Mouse (Mus musculus): ENCODE measurements around the gene Gpld1. TPM values are rescaled to one million over a fixed set of nuclear protein-coding genes. Genes with fewer than 3 reads are reported as not detected.
"Not testable (repeated sequence)": the region's sequence is repeated elsewhere in the genome, so short reads cannot be mapped to it uniquely, and the experiment has no call there.

Gpld1 gene
- total RNA-seq, 1 experiment from 2014 or later: 5.6 TPM

DNA sequence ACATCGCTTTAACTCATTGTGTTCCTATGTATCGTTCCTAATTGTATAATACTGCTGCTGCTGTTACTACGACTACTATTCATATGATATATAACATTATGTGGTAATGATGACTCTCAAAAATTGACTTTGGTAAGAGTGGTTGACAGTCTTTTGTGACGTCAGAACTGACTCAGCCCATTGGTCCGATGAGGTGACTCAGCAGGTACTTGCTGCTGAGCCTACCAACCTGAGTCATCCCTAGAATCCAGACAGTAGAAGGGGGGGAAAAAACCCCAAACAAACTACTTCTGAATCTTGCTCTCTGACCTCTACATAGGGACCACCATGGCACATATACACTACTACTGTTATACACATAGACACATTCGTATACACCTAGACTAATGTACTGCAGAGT, 5.9 kb downstream of the Gpld1 start:
- DNase-seq: no peak

DNA sequence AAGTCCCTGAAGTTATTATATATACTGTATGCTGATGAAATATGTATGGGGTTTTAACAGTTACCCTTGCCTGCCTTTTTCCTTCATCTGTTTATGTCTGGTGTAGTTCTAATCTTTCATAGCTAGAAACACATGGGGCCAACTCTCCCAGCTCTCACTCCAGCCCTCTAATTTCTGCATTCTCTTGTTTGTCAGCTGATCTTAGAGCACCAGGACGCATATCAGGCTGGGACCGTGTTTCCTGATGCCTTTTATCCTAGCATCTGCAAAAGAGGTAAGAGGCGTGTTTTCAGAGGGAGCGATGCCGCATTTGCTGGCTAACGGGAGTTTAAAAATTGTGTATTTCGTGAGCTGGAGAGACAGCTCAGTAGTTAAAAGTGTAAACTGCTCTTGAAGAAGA, 9.7 kb downstream of the Gpld1 start:
- DNase-seq: no peak

DNA sequence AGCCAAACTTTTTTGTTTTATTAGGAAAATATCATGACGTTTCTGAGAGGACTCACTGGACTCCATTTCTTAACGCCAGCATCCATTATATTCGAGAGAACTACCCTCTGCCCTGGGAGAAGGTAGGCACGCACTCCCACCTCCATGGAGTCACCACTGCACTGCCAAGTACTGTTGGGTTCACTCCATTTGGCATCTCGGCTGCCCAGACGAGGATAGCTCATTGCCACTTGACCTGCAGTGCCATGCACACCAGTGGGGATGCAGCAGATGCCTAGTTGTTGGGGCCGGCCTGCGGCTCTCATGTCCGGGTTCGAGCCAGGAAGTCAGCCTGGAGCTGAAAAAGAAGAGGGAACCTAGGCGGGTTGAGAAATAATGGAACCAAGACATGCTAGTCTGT, 12.1 kb downstream of the Gpld1 start:
- no peak for DNase-seq

DNA sequence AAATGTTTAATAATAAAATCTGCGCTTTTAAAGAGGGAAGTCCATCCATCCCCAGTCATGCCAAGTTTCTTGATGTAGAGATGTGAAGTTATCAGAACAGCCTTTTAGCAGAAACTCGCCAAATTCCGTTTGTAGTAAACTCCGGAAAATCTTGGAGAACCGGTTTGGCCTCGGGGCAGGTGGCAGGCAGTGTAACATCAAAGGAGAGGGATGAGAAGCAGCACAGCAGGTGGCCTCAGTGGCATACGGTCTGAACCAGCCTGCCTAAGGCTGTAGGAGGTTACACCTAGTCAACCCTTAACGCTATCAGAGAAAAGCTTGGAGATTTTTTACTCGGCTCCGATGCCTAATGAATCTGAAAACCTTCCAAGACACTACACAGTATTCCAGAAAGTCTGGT, 12.5 kb downstream of the Gpld1 start:
- DNase-seq: no peak

- DNase-seq: no peak
Measured at GRCm38 (mm10) chr13:24958671-24959070, 15.7 kb downstream of the Gpld1 start.

GRCm38 (mm10) chr13:24960084-24960483, 17.1 kb downstream of the Gpld1 start:
- no peak for DNase-seq

GRCm38 (mm10) chr13:24962119-24962518, 19.2 kb downstream of the Gpld1 start:
- DNase-seq: no peak

DNA sequence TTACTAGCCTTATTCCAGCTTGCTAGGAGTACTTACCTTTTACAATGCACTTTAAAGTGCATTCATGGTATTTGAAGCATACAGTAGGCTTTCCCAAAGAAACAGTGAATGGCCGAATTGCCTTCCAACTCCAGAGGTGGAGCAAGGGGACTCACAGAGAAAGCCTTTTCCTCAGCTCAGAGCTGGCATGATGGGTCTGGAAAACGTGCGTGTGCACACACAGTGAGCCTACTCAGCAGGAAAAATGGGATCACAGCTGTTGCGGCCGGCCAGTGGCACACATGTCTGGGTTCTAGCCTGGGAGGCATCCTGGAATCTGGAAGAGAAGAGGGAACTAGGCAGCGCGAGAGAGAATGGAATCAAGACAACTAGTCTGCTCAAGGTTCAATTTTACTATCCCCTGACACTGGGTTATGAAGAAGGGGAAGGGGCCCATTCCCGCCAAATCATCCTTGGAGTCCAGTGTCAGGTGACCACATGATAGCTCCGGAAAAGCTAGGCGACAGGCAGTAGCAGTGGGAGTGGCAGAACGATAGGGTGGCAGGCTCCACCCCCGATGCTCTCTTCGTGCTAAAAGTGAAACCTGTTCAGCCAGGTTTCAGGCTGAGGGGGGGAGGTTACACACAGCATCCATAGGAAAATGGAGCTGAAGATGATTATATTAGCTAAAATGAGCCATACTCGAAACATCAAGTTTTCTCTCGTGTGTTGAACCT, 22.3 kb downstream of the Gpld1 start:
- DNase-seq: no peak

DNA sequence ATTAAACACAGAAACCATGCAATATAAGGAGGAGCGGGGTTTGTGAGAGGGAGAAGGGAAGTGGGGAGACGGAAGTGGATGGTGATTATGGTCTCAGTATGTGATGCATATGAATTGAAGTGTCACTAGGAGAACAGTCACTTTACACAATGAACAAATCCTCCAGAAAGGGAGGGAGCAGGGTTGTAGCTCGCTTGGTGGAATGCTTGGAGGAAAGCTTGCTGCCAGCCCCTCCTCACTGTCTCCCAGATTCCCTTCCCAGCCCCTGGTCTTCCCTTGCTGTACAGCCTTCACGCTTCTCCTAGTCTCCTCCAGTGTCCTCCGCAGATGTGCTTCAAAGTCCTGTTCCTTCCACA, 22.9 kb downstream of the Gpld1 start:
- DNase-seq: no peak

DNA sequence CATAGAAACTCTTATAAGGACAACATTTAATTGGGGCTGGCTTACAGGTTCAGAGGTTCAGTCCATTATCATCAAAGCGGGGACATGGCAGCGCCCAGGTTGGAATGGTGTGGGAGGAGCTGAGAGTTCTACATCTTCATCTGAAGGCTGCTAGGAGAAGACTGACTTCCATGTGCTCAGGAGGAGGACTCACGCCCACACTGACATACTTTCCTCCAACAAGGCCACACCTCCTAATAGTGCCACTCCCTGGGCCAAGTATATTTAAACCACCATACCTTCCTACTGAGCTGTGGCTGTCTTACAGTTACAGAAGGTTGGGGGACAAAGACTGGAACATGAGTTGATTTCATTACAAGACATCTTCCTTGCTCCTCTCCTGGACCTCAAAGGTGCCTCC, 28.8 kb downstream of the Gpld1 start:
- DNase-seq: not testable (repeated sequence)

GRCm38 (mm10) chr13:24976384-24976783, 33.4 kb downstream of the Gpld1 start:
- no peak for DNase-seq

DNA sequence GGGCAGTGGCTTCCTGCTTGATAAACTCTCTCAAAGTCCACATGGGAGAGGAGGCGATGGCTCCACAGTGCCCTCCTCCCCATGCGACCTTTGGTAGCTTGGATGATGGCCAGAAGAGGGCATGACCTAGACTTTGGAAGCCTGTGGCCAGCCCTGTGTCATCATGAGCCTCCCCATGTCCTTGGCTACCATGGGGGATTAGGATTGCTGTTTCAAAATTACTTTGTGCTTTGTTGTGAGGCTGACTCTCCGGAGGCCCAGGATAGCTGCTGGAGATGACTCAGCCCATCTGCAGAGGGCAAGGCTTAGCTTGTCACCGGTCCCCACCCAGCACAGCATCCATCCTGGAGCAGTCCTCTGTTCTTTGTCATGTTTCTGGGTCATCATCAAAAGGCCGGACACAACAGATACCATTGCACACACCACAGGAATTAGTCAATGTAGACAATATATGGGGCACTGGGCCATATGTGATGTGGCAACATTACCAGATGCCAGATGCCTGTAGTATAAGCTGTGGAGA, 34.9 kb downstream of the Gpld1 start:
- peak; percentile 21 for DNase-seq

- DNase-seq: no peak
Measured at GRCm38 (mm10) chr13:24981031-24981430, 38.1 kb downstream of the Gpld1 start.

DNA sequence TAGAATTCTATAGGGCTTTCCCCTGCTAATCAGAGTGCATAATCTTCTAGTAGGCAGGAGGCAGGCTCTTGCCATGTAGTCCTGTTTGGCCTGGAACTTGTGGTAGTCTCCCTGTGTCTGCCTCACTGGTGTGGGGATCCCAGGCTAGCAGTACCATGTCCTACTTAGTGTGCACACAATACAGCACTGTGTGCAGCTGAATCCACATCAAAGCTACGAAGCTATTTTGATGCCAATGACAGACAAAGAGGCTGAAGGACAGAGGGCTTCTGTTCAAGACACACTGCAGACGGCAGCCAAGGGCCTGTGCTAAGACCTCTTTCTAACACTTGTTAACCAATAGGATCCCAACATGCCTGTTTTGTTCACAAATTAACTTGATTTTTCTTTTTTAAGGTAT, 42.5 kb downstream of the Gpld1 start:
- no peak for DNase-seq

GRCm38 (mm10) chr13:24988391-24988790, 45.4 kb downstream of the Gpld1 start:
- peak; percentile 60 for DNase-seq

GRCm38 (mm10) chr13:24989006-24989405, 46.1 kb downstream of the Gpld1 start:
- DNase-seq: no peak

DNA sequence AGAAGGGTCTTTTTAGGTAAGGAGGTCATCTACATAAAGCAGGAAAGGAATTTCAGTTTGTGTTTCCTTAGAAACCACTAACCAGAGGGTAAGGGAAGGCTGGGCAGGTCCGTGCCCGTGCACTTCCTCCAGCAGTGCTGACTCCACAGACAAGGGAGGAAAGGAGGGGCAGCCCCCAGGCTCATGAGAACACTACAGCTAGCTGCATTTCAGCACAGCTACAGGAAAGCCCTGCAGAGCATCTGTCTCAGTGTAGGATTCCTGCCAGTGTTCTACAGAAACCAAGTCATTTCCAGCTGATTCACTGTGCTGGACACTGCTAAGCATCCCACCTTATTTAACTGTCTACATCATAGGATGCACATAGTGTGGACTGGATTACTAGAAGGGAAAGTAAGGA, 50.2 kb downstream of the Gpld1 start:
- DNase-seq: no peak

GRCm38 (mm10) chr13:24999538-24999937, 56.6 kb downstream of the Gpld1 start:
- no peak for DNase-seq

- no peak for DNase-seq
Measured at GRCm38 (mm10) chr13:25002965-25003364, 60.0 kb downstream of the Gpld1 start.

DNA sequence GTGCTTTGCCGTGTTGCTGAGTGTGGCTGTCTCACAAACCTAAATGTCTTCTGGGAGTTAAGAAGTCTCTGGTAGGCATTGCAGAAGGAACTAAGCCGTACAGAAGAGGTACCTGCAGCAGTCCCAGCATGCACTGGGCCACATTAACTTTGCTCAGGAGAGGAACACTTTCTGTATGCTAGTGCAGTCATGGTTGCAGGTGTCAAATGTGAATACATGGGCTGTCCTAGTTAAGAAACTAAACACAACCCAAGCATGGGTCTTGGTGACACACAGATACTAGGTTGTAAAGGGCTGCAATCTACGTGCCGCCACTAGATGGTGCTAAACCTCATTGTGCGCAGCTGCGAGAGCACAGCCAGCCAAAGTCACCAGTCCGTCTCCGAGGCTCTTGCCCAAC, 64.2 kb downstream of the Gpld1 start:
- peak; percentile 58 for DNase-seq

GRCm38 (mm10) chr13:25018316-25018715, 75.4 kb downstream of the Gpld1 start:
- DNase-seq: no peak

DNA sequence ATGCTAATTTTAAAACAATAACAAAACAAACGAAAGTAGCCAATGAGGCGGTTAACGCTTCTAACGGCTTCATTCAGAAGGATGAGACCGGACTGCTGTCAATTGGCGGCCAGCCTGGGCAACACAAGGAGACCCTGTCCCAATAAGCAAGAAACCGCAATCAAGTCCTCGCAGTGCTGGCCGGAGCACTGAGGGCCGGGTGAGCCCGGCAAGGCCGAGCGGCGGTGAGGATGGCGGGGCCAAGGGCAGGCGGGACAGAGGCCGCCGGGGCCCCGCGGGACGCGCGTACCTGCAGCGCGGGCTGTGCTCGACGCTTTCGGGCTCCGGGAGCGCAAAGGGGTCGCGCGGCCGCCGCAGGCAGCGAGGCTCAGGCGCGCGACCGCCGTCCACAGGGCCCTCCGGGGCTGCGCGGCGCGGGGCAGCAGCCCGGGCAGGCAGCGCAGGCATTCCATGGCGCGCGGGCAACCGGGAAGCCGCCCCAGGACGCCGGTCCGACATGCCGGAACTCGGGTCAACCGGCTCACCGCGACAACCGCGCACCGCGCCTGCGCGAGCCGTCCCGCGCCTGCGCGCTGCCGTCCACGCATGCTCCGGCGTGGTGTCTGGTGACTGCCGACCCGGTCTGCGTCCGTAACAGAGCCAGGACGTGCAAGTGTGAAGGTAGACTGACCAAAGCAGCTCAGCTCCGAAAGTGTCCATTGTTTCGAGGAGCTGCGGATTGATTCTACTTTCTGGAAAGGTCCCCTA, 77.0 kb downstream of the Gpld1 start, which contains the start of gene Mrs2:
TSS of gene Mrs2 (minus strand) at position 587 of the 747 bp plus-strand sequence.
- peak; percentile 90 for DNase-seq

GRCm38 (mm10) chr13:25020540-25020892, 77.6 kb downstream of the Gpld1 start:
- no peak for DNase-seq

DNA sequence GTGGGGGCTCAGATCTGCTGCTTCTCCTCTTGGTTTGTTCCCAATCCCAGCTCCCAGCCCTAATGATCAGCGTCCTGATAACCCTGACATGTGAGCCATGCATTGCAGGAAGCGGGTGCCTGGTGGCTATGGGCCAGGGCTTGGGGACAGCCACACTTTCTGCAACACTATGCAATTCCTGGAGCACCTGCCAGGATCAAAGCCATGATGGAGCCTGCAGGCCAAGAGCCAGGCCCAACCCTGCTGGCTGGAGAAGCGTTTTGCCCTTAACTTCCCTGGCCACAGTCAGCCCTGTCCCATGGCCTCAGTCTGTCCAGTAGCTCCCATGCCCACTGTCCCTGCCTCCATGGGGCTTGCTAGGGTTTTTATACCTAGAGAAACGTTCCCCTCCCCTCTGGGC, 79.4 kb downstream of the Gpld1 start:
- DNase-seq: no peak

Data from adrenal gland, postnatal 25 days (tissue).